Mouse (Mus musculus): ENCODE results near the gene Scn5a.

The Scn5a gene

GRCm38 (mm10) chr9:119578636-119579438 lies at the start of gene Scn5a:
Gene Scn5a, minus strand, starts transcription at chr9:119579016.
- no peak for ATAC-seq (ENCODE audit: insufficient number of reproducible peaks, low FRiP score, low TSS enrichment)

- no peak for ATAC-seq (ENCODE audit: insufficient number of reproducible peaks, low FRiP score, low TSS enrichment)
Observed at GRCm38 (mm10) chr9:119627227-119627626, 48.4 kb upstream of the Scn5a start.

- no peak for ATAC-seq (ENCODE audit: insufficient number of reproducible peaks, low FRiP score, low TSS enrichment)
Observed at GRCm38 (mm10) chr9:119624151-119624550, 45.3 kb upstream of the Scn5a start.

GRCm38 (mm10) chr9:119614798-119615197 lies 36.0 kb upstream of the Scn5a start:
- ATAC-seq (ENCODE audit: insufficient number of reproducible peaks, low FRiP score, low TSS enrichment) = no peak

- ATAC-seq (ENCODE audit: insufficient number of reproducible peaks, low FRiP score, low TSS enrichment) = no peak
Observed at GRCm38 (mm10) chr9:119610563-119611166, 31.8 kb upstream of the Scn5a start.

GRCm38 (mm10) chr9:119606906-119607305 lies 28.1 kb upstream of the Scn5a start:
- ATAC-seq (ENCODE audit: insufficient number of reproducible peaks, low FRiP score, low TSS enrichment) = no peak

GRCm38 (mm10) chr9:119604607-119605006 lies 25.8 kb upstream of the Scn5a start:
- ATAC-seq (ENCODE audit: insufficient number of reproducible peaks, low FRiP score, low TSS enrichment) = no peak

- no peak for ATAC-seq (ENCODE audit: insufficient number of reproducible peaks, low FRiP score, low TSS enrichment)
Observed at GRCm38 (mm10) chr9:119598501-119598900, 19.7 kb upstream of the Scn5a start.

GRCm38 (mm10) chr9:119597332-119597731 lies 18.5 kb upstream of the Scn5a start:
- no peak for ATAC-seq (ENCODE audit: insufficient number of reproducible peaks, low FRiP score, low TSS enrichment)

- ATAC-seq (ENCODE audit: insufficient number of reproducible peaks, low FRiP score, low TSS enrichment) = no peak
Observed at GRCm38 (mm10) chr9:119589592-119589991, 10.8 kb upstream of the Scn5a start.

GRCm38 (mm10) chr9:119588763-119589449 lies 10.1 kb upstream of the Scn5a start:
- ATAC-seq (ENCODE audit: insufficient number of reproducible peaks, low FRiP score, low TSS enrichment) = no peak

- ATAC-seq (ENCODE audit: insufficient number of reproducible peaks, low FRiP score, low TSS enrichment) = peak; percentile 60; the same call in 1 of the 2 replicates
Observed at GRCm38 (mm10) chr9:119580668-119581067, 1.9 kb upstream of the Scn5a start.

GRCm38 (mm10) chr9:119580187-119580586 lies 1.4 kb upstream of the Scn5a start:
- ATAC-seq (ENCODE audit: insufficient number of reproducible peaks, low FRiP score, low TSS enrichment) = no peak

GRCm38 (mm10) chr9:119578311-119578635 lies 543 bp downstream of the Scn5a start:
- ATAC-seq (ENCODE audit: insufficient number of reproducible peaks, low FRiP score, low TSS enrichment) = no peak

GRCm38 (mm10) chr9:119576977-119577376 lies 1.8 kb downstream of the Scn5a start:
- ATAC-seq (ENCODE audit: insufficient number of reproducible peaks, low FRiP score, low TSS enrichment) = no peak

GRCm38 (mm10) chr9:119575732-119576131 lies 3.1 kb downstream of the Scn5a start:
- ATAC-seq (ENCODE audit: insufficient number of reproducible peaks, low FRiP score, low TSS enrichment) = no peak

- ATAC-seq (ENCODE audit: insufficient number of reproducible peaks, low FRiP score, low TSS enrichment) = no peak
Observed at GRCm38 (mm10) chr9:119574366-119574765, 4.5 kb downstream of the Scn5a start.

GRCm38 (mm10) chr9:119573009-119573408 lies 5.8 kb downstream of the Scn5a start:
- no peak for ATAC-seq (ENCODE audit: insufficient number of reproducible peaks, low FRiP score, low TSS enrichment)

- no peak for ATAC-seq (ENCODE audit: insufficient number of reproducible peaks, low FRiP score, low TSS enrichment)
Observed at GRCm38 (mm10) chr9:119571411-119571888, 7.4 kb downstream of the Scn5a start.

- no peak for ATAC-seq (ENCODE audit: insufficient number of reproducible peaks, low FRiP score, low TSS enrichment)
Observed at GRCm38 (mm10) chr9:119570652-119571051, 8.2 kb downstream of the Scn5a start.

- no peak for ATAC-seq (ENCODE audit: insufficient number of reproducible peaks, low FRiP score, low TSS enrichment)
Observed at GRCm38 (mm10) chr9:119568732-119569131, 10.1 kb downstream of the Scn5a start.
